In the genomic region with DNA sequence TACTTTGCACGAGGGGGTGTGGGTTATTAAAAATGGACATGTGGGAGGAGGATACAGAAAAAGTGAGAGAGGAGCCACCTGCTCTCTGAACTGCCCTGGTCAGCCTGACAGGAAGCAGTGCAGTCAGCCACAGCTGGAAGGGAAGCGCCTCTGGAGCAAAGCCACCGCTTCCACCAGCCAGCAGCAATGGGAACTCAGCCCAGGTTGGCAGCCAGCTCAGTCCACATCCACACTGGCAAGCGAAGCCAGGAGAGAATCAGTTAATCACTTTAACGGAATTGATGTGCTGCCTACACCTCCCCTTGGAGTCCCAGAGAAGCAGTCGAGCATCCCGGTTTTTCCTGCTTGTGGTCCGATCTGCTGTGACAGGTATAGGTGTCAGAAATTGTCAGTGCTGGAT, we compare ENCODE assay signal across 7 mouse cellular contexts.
DNase-seq lines count a peak whose midpoint lies in the region; ATAC-seq and TF ChIP-seq lines count a peak whose summit lies in the region.

No protein-coding gene starts in this region.

- peaks cover 2% of the 10 kb centered on the region; the same call in 1 of the 2 replicates for H3K4me1 ChIP-seq in midbrain, embryonic 14.5 days (ENCODE audit: control insufficient read depth, insufficient read depth, low read length)
- H3K4me1 ChIP-seq in midbrain, embryonic 13.5 days (replicated peaks), result peaks cover 10% of the 10 kb centered on the region; the same call in 1 of the 2 replicates
- 0 out of 2 replicates have a peak, but pooled peaks cover 9% of the 10 kb centered on the region for H3K4me1 ChIP-seq in forebrain, postnatal 0 days (ENCODE audit: insufficient read depth)

- ATAC-seq in midbrain, embryonic 14.5 days (ENCODE audit: low FRiP score, low TSS enrichment), result no peak
- ATAC-seq in midbrain, embryonic 13.5 days, result no peak
- ATAC-seq in forebrain, postnatal 0 days, result peak; percentile 78

- TF ChIP-seq CTCF in forebrain, postnatal 0 days (IDR thresholded peaks at IDR 0.05; ENCODE audit: low read depth), result no peak

- no peak overlapping the region for H3K27ac ChIP-seq in midbrain, embryonic 14.5 days (replicated peaks; ENCODE audit: low read depth, low read length)
- H3K27ac ChIP-seq in midbrain, embryonic 13.5 days, result no peak overlapping the region
- H3K27ac ChIP-seq in forebrain, postnatal 0 days (ENCODE audit: low read depth, low read length), result no peak overlapping the region

- WGBS in midbrain, embryonic 14.5 days, result 63% methylated on average over 8 of the region's 8 CpGs
- WGBS in midbrain, embryonic 13.5 days, result 73% methylated on average over 8 of the region's 8 CpGs
- WGBS in forebrain, postnatal 0 days, result 38% methylated on average over 8 of the region's 8 CpGs

- no peak overlapping the region for H3K9ac ChIP-seq in midbrain, embryonic 14.5 days (replicated peaks; ENCODE audit: low read length)
- H3K9ac ChIP-seq in midbrain, embryonic 13.5 days (replicated peaks), result no peak overlapping the region
- no peak overlapping the region for H3K9ac ChIP-seq in forebrain, postnatal 0 days

- no peak overlapping the region for H3K4me3 ChIP-seq in midbrain, embryonic 14.5 days (replicated peaks; ENCODE audit: low read depth, low read length)
- H3K4me3 ChIP-seq in midbrain, embryonic 13.5 days (replicated peaks), result no peak overlapping the region
- no peak overlapping the region for H3K4me3 ChIP-seq in forebrain, postnatal 0 days (ENCODE audit: low read depth, low read length)

- H3K27me3 ChIP-seq in midbrain, embryonic 14.5 days (ENCODE audit: control insufficient read depth, insufficient read depth, low read length), result no peaks in the 10 kb centered on the region
- H3K27me3 ChIP-seq in midbrain, embryonic 13.5 days, result no peaks in the 10 kb centered on the region; the same call in 1 of the 2 replicates
- H3K27me3 ChIP-seq in forebrain, postnatal 0 days (ENCODE audit: insufficient read depth, low read length), result no peaks in the 10 kb centered on the region

- no peak overlapping the region for H3K4me2 ChIP-seq in midbrain, embryonic 14.5 days (ENCODE audit: low read length)
- no peak overlapping the region for H3K4me2 ChIP-seq in midbrain, embryonic 13.5 days (replicated peaks)
- no peak overlapping the region for H3K4me2 ChIP-seq in forebrain, postnatal 0 days (ENCODE audit: low read depth)

- no peaks in the 10 kb centered on the region for H3K36me3 ChIP-seq in midbrain, embryonic 14.5 days (ENCODE audit: control insufficient read depth, insufficient read depth, low read length)
- no peaks in the 10 kb centered on the region for H3K36me3 ChIP-seq in midbrain, embryonic 13.5 days
- H3K36me3 ChIP-seq in forebrain, postnatal 0 days (ENCODE audit: insufficient read depth), result no peaks in the 10 kb centered on the region

- peak; percentile 47 for DNase-seq in midbrain, embryonic 14.5 days
- peak; percentile 69 for DNase-seq in forebrain, postnatal 0 days
- peak; percentile 37 for DNase-seq in heart, postnatal 25 days (ENCODE audit: low spot score)
- peak; percentile 55 to 61 for DNase-seq in left cerebral cortex, postnatal 14 days (ENCODE audit: low spot score in 2 of 2)
- peak; percentile 16 for DNase-seq in skeletal muscle tissue, adult 2 months (ENCODE audit: low read depth, low spot score)
- no peak for DNase-seq in natural killer cell, adult 2 months (ENCODE audit: low spot score in 2 of 2)

- intact Hi-C loops in heart, postnatal 25 days (cut with DNase I), result no loop called here
- intact Hi-C loops in left cerebral cortex, postnatal 14 days (cut with DNase I), result no loop called here

- H3K9me3 ChIP-seq in midbrain, embryonic 14.5 days (ENCODE audit: control insufficient read depth, low read length), result no peaks in the 10 kb centered on the region
- H3K9me3 ChIP-seq in midbrain, embryonic 13.5 days, result no peaks in the 10 kb centered on the region
- no peaks in the 10 kb centered on the region for H3K9me3 ChIP-seq in forebrain, postnatal 0 days (ENCODE audit: low read length)

Comparison
In these comparisons a context has a peak if more than half of its experiments do, and no peak if none do; other contexts are left out.
1. DNase-seq: peak in midbrain, embryonic 14.5 days (single experiment), forebrain, postnatal 0 days (single experiment), heart, postnatal 25 days (single experiment), left cerebral cortex, postnatal 14 days (2 of 2) and skeletal muscle tissue, adult 2 months (single experiment); none in natural killer cell, adult 2 months (0 of 2).